Mouse (Mus musculus) adrenal gland, adult 8-10 months (tissue): ENCODE results near the gene Cacna1c. TPM values are rescaled to one million over a fixed set of nuclear protein-coding genes. Genes with fewer than 3 reads are reported as not detected.

Experiments used
- DNase-seq: peaks from one replicate; pipeline ENCODE4 v3.0.0; 2022
- total RNA-seq, 4 experiments: library from RNA; stranded (reverse); gene quantifications; 2 replicates each; pipeline ENCODE4 v1.2.4; 2022

Cacna1c gene
- 100 to 1,000 TPM in 3 of 4 experiments, 10 to 100 TPM in 1; 97.1 to 218 (median 127) TPM for total RNA-seq

- no peak for DNase-seq
Measured at GRCm38 (mm10) chr6:119196382-119197305, at the start of gene Cacna1c. Gene Cacna1c (minus strand): TSS chr6:119196418.

GRCm38 (mm10) chr6:119240871-119241705, 44.9 kb upstream of the Cacna1c start:
- no peak for DNase-seq

- DNase-seq: no peak
Measured at GRCm38 (mm10) chr6:119240256-119240655, 44.0 kb upstream of the Cacna1c start.

- DNase-seq: no peak
Measured at GRCm38 (mm10) chr6:119239341-119240005, 43.3 kb upstream of the Cacna1c start.

GRCm38 (mm10) chr6:119237427-119237989, 41.3 kb upstream of the Cacna1c start:
- DNase-seq: no peak

- no peak for DNase-seq
Measured at GRCm38 (mm10) chr6:119236241-119236640, 40.0 kb upstream of the Cacna1c start, which contains the start of gene Cacna2d4. Gene Cacna2d4 (plus strand): TSS chr6:119236526.

GRCm38 (mm10) chr6:119235441-119235840, 39.2 kb upstream of the Cacna1c start:
- DNase-seq: no peak

GRCm38 (mm10) chr6:119233066-119233465, 36.8 kb upstream of the Cacna1c start:
- no peak for DNase-seq

- no peak for DNase-seq
Measured at GRCm38 (mm10) chr6:119228861-119229603, 32.8 kb upstream of the Cacna1c start.

GRCm38 (mm10) chr6:119227001-119227400, 30.8 kb upstream of the Cacna1c start:
- no peak for DNase-seq

- DNase-seq: no peak
Measured at GRCm38 (mm10) chr6:119225731-119226130, 29.5 kb upstream of the Cacna1c start.

GRCm38 (mm10) chr6:119225226-119225625, 29.0 kb upstream of the Cacna1c start:
- DNase-seq: no peak

GRCm38 (mm10) chr6:119224451-119225195, 28.4 kb upstream of the Cacna1c start:
- no peak for DNase-seq

- no peak for DNase-seq
Measured at GRCm38 (mm10) chr6:119220297-119220696, 24.1 kb upstream of the Cacna1c start.

- no peak for DNase-seq
Measured at GRCm38 (mm10) chr6:119219237-119219870, 23.1 kb upstream of the Cacna1c start.

- no peak for DNase-seq
Measured at GRCm38 (mm10) chr6:119218591-119218990, 22.4 kb upstream of the Cacna1c start.

- no peak for DNase-seq
Measured at GRCm38 (mm10) chr6:119217661-119218060, 21.4 kb upstream of the Cacna1c start.

GRCm38 (mm10) chr6:119215040-119215613, 18.9 kb upstream of the Cacna1c start:
- DNase-seq: no peak

GRCm38 (mm10) chr6:119214190-119214589, 18.0 kb upstream of the Cacna1c start:
- DNase-seq: no peak

- no peak for DNase-seq
Measured at GRCm38 (mm10) chr6:119213375-119213774, 17.2 kb upstream of the Cacna1c start.
